Mouse (Mus musculus): ENCODE results near the gene Spata31d1c. TPM values are rescaled to one million over a fixed set of nuclear protein-coding genes. Genes with fewer than 3 reads are reported as not detected.

Spata31d1c gene
- not detected in 2 replicates for total RNA-seq (2017)

GRCm38 (mm10) chr13:65032758-65033157 is at the start of gene Spata31d1c:
Spata31d1c (plus strand) TSS chr13:65033058.
- no peak for ATAC-seq (ENCODE audit: extremely low read depth, insufficient number of reproducible peaks, low FRiP score, poor library complexity, severe bottlenecking)

- no peak for ATAC-seq (ENCODE audit: extremely low read depth, insufficient number of reproducible peaks, low FRiP score, poor library complexity, severe bottlenecking)
Measured at GRCm38 (mm10) chr13:64988828-64989227, 44.0 kb upstream of the Spata31d1c start.

GRCm38 (mm10) chr13:65005414-65005813 is 27.4 kb upstream of the Spata31d1c start:
- no peak for ATAC-seq (ENCODE audit: extremely low read depth, insufficient number of reproducible peaks, low FRiP score, poor library complexity, severe bottlenecking)

- no peak for ATAC-seq (ENCODE audit: extremely low read depth, insufficient number of reproducible peaks, low FRiP score, poor library complexity, severe bottlenecking)
Measured at GRCm38 (mm10) chr13:65006760-65007159, 26.1 kb upstream of the Spata31d1c start.

- no peak for ATAC-seq (ENCODE audit: extremely low read depth, insufficient number of reproducible peaks, low FRiP score, poor library complexity, severe bottlenecking)
Measured at GRCm38 (mm10) chr13:65007971-65008370, 24.9 kb upstream of the Spata31d1c start.

- no peak for ATAC-seq (ENCODE audit: extremely low read depth, insufficient number of reproducible peaks, low FRiP score, poor library complexity, severe bottlenecking)
Measured at GRCm38 (mm10) chr13:65011052-65011738, 21.7 kb upstream of the Spata31d1c start.

- ATAC-seq (ENCODE audit: extremely low read depth, insufficient number of reproducible peaks, low FRiP score, poor library complexity, severe bottlenecking), result peak; percentile 60; the same call in 1 of the 2 replicates
Measured at GRCm38 (mm10) chr13:65035057-65035456, 2.2 kb downstream of the Spata31d1c start.

GRCm38 (mm10) chr13:65052660-65053059 is 19.8 kb downstream of the Spata31d1c start, which contains the start of gene Prss47:
Prss47 (minus strand) TSS chr13:65052760.
- ATAC-seq (ENCODE audit: extremely low read depth, insufficient number of reproducible peaks, low FRiP score, poor library complexity, severe bottlenecking), result no peak

- ATAC-seq (ENCODE audit: extremely low read depth, insufficient number of reproducible peaks, low FRiP score, poor library complexity, severe bottlenecking), result no peak
Measured at GRCm38 (mm10) chr13:65069969-65070368, 37.1 kb downstream of the Spata31d1c start.

Other genes with a start within 250 kb of the Spata31d1c start
- not detected in 2 replicates for gene Cntnap3, start 129.1 kb upstream of the Spata31d1c start, total RNA-seq (2017)
- not detected in 2 replicates for gene Spata31, start 115.7 kb upstream of the Spata31d1c start, total RNA-seq (2017)
- gene Prss47, start 19.7 kb downstream of the Spata31d1c start, total RNA-seq (2017), result not detected in 2 replicates
- gene Mfsd14b, start 79.9 kb downstream of the Spata31d1c start, total RNA-seq (2017), result 131 and 162 TPM in 2 replicates
- not detected in 2 replicates for gene Olfr465-ps1, start 105.0 kb downstream of the Spata31d1c start, total RNA-seq (2017)
- not detected in 2 replicates for gene Olfr466, start 117.2 kb downstream of the Spata31d1c start, total RNA-seq (2017)
- not detected in 2 replicates for gene Nlrp4f, start 172.9 kb downstream of the Spata31d1c start, total RNA-seq (2017)
- gene Gm10775, start 226.5 kb downstream of the Spata31d1c start, total RNA-seq (2017), result not detected in 2 replicates
- gene Zfp369, start 245.8 kb downstream of the Spata31d1c start, total RNA-seq (2017), result 46.9 and 56.2 TPM in 2 replicates

Measured in neutrophil, adult 5-6 weeks (primary cell).